Mouse (Mus musculus) gastrocnemius, adult 2 months (tissue): ENCODE data around the gene F13b. TPM values are rescaled to one million over a fixed set of nuclear protein-coding genes. Genes with fewer than 3 reads are reported as not detected.
A peak's percentile ranks its signal among the peaks of the same experiment; 100 is the strongest.

Source experiments
- DNase-seq: peaks from one replicate; pipeline ENCODE4 v3.0.0; 2022
- H3K27ac ChIP-seq: fragments of 200-600 bp; 2 replicates; pipeline ENCODE4 v1.8.1; 2022; ENCODE audit warnings: mild to moderate bottlenecking
- H3K4me3 ChIP-seq: fragments of 200-600 bp; 2 replicates; pipeline ENCODE4 v1.8.1; 2022; ENCODE audit warnings: mild to moderate bottlenecking, moderate library complexity
- CTCF ChIP-seq: fragments of 200-600 bp; IDR thresholded peaks from 2 replicates; pipeline ENCODE4 v1.8.1; 2022; ENCODE audit warnings: antibody characterized with exemption, mild to moderate bottlenecking, moderate library complexity
- intact Hi-C: fragments of 180-260 bp; cut with DNase I; formaldehyde crosslinking; loops from one replicate; pipeline ENCODE4 v1.15.1; 2025
- long read RNA-seq, 2 experiments: library from polyadenylated mRNA; stranded (forward); transcript quantifications; one replicate each; pipeline ENCODE4 v2.0.0; 2021
- total RNA-seq, 2 experiments: library from RNA; stranded (reverse); gene quantifications; 2 replicates each; pipeline ENCODE4 v1.2.3; 2021

Gene F13b
- not detected for total RNA-seq
- long read RNA-seq, experiment 1 = 0 reads
- long read RNA-seq, experiment 2 = 0 reads

DNA sequence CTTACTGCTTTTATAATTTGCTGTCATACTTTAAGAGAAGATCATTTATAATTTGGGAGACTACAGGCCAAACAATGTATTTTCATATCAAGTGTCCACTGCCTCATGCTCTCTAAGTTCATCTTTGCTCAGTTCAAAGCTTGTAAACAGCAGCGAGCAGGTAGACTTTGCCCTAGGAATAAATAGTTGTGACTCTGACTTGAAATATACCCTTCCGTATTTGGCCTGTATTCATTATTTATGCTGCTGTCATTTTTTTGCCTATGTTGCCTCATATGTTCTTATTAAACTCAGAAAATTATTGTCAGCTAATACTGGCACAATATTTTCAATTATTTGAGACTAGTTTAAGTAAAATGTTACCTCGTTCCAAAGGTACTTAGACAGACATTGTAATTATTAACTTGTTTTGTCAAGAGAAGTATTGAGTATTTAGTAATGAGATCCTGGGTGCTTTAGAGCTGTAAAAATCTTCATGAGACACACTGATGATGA is at the start of gene F13b:
F13b (plus strand) TSS at position 445 of the 495 bp plus-strand sequence.
- no peak for DNase-seq
- Histone ChIP-seq H3K27ac (no peak within 1 kb of the TSS), H3K4me3 (no peak within 1 kb of the TSS)
- no peak for TF ChIP-seq CTCF
- intact Hi-C loops = no loop called here

DNA sequence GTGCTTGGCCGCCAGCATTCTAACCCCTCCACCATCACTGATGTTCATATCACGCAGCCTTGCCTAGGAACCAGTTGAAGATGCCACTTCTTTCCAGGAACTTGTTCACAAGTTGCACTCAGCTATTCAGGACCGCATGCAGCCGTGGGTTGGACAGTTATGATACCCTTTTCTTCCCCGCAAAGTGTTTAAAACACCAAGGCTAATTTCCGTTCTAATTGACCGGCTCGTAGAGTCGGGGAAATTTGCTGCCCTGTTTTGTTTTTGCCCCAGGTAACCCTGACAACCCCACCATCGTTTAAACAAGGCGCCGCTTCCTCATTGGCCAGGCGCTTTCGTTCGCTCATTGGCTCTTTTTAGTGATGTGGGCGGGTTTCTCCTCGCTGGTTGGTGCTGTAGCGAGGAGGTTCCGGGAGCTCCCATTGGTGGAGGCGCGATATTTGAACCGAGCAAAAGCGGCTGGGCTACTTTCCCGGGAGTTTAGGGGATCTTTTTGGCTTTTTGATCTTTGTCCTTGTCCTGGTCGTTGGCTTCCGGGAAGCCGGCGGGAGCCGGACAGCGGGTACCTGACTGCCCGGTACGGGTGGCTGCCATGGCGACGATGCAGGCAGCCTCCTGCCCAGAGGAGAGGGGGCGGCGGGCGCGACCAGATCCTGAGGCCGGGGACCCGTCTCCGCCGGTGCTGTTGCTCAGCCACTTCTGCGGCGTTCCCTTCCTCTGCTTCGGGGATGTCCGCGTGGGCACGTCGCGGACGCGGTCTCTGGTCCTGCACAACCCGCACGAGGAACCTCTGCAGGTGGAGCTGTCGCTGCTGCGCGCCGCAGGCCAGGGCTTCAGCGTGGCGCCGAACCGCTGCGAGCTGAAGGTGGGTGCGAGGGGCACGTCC is 46.9 kb upstream of the F13b start, which contains the start of gene Aspm:
Aspm (plus strand) TSS at position 433 of the 886 bp plus-strand sequence.
- TF ChIP-seq CTCF = no peak
- Histone ChIP-seq H3K4me3 (peak within 1 kb of the TSS; percentile 94), H3K27ac (no peak within 1 kb of the TSS)
- peak; percentile 92 for DNase-seq
- intact Hi-C loops = loop anchor here (5.0 kb wide), 1 partner anchor 32 kb away; the partner anchor contains the start of gene Zbtb41

DNA sequence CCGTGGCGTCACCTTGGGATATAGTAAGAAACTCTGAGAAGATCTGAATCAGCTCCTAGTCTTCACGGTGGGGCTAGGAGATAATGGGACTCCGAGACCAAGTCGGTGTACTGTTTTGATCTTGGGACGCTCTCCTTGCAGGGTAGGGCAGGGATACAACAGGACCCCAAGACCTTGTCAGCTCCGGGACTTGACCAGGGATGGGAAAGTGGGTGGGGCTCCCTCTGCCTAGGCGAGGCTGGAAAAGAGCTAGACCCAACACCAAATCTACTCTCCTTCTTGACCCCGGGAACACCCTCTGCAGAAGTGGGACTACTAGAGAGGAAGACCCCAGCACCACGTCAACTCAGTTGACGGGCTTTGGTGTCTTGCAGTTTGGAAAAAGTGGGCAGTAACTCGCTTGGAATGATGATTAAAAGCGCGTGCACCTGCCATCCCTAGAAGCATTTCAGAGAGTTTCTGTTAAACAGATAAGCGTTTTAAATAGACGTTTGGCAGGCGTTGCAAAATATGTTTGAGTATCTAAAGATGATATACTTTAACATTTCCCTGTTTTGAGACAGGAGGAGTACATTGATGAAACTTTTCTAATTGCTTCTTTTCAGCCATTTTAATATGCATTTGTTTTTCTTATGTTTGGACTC is 46.2 kb upstream of the F13b start:
- TF ChIP-seq CTCF = no peak
- intact Hi-C loops = loop anchor here (5.0 kb wide), 1 partner anchor 33 kb away; the partner anchor contains the start of gene Zbtb41
- Histone ChIP-seq H3K27ac (no peak overlapping the region), H3K4me3 (peak overlapping the region; percentile 94)
- no peak for DNase-seq

DNA sequence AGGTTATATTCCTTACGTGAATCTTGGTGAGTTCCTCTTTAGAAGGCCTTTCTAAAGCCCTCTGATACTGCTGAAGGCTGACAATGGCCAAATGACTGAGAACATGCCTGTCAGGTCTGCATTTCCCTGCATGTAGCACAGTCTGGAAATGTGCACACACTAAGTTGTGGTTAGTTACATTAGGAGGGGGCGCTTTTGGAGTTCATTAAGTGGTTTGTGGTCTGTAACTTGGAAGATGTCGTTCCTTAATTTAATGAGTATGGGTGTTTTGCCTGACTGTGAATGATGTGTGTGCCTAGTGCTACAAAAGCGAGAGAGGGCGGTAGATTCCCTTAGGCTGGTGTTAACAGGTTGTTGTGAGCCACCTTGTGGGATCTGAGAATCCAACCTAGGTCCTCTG is 40.7 kb upstream of the F13b start:
- Histone ChIP-seq H3K27ac (no peak overlapping the region), H3K4me3 (no peak overlapping the region)
- no peak for TF ChIP-seq CTCF
- intact Hi-C loops = no loop called here
- no peak for DNase-seq

DNA sequence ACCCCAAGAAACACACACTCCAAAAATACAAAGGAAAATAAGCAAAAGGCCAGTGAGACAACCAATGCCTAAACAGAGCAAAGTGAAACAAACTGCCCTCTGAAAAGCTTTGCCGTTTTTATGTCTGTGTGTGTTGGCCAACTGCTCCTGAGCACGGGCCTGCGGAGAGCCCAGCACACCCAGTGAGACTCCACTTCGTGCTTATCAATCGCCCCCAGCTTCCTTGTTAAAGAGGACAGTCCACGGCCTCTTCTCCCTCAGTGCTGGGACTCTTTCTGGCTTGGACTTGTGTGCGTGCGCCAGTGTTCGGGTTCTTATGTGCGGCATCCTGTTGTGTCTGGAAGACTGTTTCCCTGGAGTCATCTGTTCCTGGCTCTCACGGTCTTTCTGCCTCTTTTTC is 35.6 kb upstream of the F13b start:
- no peak for TF ChIP-seq CTCF
- intact Hi-C loops = no loop called here
- no peak overlapping the region for H3K4me3 ChIP-seq

DNA sequence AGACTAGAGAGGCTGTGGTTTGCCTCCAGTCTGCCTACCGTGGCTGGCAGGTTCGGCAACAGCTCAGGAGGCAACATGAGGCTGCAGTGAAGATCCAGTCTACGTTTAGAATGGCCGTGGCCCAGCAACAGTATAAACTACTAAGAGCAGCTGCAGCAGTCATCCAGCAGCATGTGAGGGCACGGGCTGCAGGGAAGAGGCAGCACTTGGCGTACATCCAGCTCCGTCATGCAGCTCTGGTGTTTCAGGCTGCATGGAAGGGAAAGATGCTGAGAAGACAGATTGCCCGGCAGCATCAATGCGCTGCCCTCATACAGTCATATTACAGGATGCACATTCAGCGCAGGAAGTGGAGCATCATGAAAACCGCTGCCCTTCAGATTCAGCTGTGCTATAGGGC is 22.6 kb upstream of the F13b start:
- intact Hi-C loops = no loop called here

More for the DNA sequence above, 35.6 kb upstream of the F13b start:
- no peak for DNase-seq
- H3K27ac ChIP-seq = no peak overlapping the region

DNA sequence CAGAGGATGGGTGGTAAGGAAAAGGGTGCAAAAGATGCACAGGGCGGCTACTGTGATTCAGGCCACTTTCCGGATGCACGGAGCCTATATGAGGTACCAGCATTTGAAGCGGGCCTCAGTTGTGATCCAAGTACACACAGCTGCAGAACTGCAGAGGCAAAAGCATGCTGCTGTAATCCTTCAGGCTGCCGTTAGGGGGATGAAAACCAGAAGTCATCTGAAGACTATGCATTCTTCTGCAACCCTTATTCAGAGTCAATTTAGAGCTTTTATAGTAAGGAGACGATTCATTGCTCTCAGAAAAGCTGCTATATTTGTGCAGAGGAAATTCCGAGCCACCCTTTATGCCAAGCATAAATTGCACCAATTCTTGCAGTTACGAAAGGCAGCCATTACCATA is 21.3 kb upstream of the F13b start:
- H3K4me3 ChIP-seq = no peak overlapping the region
- no peak for DNase-seq
- intact Hi-C loops = no loop called here
- no peak for TF ChIP-seq CTCF
- no peak overlapping the region for H3K27ac ChIP-seq

More for the DNA sequence above, 22.6 kb upstream of the F13b start:
- H3K27ac ChIP-seq = no peak overlapping the region
- DNase-seq = no peak
- no peak overlapping the region for H3K4me3 ChIP-seq
- no peak for TF ChIP-seq CTCF

DNA sequence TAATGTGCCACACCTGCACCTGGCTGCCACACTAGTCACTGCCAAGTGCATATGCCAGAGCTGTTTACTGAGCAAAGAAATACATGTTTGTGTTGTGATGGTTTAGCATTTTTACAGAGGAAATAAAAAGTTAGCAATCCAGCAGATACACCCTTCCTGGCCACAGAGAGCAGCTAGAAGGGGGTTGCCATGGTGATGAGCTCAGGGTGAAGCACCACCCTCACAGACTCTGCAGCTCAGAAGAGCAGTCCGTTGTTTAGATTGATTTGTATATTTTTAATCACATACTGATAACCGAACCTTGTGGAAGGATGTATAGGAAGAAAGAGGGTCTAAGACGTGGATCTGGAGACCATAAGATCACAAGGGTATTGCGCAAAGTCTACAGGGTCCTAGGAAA is 20.4 kb upstream of the F13b start:
- intact Hi-C loops = no loop called here
- H3K4me3 ChIP-seq = no peak overlapping the region
- no peak overlapping the region for H3K27ac ChIP-seq
- no peak for DNase-seq
- TF ChIP-seq CTCF = no peak

DNA sequence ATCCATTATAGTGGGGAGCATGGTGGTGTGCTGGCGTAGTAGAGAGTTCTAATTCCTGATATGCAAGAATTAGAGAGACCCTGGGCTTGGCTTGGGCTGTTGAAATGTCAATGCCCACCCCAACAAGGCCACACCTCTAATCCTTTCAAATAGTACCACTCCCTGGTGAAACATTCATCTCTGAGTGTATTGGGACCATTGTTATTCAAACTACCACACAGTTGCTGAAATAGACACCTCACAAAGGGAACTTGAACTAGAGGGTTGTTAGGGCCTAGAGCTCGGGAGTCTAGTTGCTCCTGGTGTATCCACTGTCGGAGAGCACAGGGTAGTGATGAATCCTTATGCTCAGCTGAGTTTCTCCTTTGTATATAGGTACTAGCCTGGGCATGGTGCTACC is 6.9 kb upstream of the F13b start:
- Histone ChIP-seq H3K4me3 (no peak overlapping the region), H3K27ac (no peak overlapping the region)
- TF ChIP-seq CTCF = no peak
- no peak for DNase-seq
- intact Hi-C loops = no loop called here

DNA sequence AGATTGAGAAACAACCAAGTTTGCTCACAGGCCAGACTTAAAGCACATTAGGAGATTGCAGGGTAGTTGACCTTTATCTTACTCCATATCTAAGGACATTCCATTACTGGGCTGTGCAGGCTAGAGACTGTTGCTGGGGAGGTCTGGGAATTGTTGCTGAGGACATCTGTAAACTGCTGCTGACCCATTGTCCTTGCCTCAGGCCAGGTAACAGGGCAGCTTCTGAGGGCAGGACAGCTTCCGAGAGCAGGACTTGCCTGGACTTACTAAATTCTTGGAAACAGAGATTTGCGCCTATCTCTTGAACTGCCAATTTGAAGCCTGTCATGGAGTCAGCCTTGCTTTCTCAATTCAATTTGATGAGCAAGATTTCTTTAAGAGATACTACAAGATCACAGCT is 6.1 kb upstream of the F13b start:
- no peak overlapping the region for H3K27ac ChIP-seq
- H3K4me3 ChIP-seq = no peak overlapping the region
- no peak for TF ChIP-seq CTCF
- intact Hi-C loops = no loop called here
- no peak for DNase-seq

DNA sequence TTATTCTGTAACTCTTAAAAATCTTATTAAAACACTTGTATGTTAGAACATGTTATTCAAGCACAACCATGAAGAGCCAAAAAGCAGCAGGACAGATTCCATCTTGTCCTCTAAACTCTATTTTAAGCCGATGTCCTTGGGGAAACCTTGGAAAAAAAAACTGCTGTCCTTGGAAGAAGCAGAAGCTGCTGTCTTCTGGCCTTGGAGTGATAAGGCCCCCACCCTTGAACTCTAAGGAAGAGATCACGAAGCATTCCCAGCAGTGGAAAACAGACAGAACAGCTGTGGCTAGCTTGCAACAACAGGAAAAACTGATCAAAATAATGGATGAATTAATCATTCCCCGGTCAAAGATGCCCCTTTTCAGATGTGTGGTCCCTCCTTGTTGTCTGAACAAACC is 5.3 kb upstream of the F13b start:
- Histone ChIP-seq H3K27ac (no peak overlapping the region), H3K4me3 (no peak overlapping the region)
- intact Hi-C loops = no loop called here
- DNase-seq = no peak
- no peak for TF ChIP-seq CTCF

DNA sequence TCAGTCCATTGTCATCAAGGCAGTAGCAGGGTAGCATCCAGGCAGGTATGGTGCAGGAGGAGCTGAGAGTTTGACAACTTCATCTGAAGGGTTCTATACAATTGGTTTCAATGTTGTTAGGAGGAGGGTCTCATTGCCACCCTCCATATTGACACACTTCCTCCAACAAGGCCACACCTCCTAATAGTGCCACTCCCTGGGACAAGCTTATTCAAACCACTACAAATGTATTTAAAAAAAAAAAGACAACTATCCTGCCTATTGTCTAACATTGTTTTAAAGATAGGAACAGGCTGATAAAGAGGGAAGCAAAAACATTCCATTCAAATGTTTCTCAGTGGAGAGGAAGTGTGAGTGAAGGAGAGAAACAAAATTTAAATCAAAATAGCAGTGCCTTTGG is 1.8 kb upstream of the F13b start:
- no peak overlapping the region for H3K4me3 ChIP-seq
- intact Hi-C loops = no loop called here
- no peak for DNase-seq
- no peak for TF ChIP-seq CTCF
- H3K27ac ChIP-seq = no peak overlapping the region

DNA sequence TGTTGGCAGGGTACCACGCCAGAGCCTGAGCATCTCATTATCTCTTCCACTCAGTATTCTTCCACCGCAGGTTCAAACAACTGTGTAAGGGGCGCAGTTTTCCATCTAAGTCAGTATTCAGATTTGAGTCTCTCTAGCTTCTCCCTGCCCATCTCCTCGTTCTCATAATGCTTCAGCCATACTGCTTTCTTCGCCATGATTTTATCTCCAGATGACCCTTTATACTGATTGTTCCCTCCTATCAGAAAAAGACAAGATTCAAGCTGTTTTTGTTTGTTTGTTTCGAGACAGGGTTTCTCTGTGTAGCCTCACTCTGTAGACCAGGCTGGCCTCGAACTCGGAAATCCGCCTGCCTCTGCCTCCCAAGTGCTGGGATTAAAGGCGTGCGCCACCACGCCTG is 13.1 kb downstream of the F13b start:
- Histone ChIP-seq H3K27ac (no peak overlapping the region), H3K4me3 (no peak overlapping the region)
- no peak for TF ChIP-seq CTCF
- DNase-seq = no peak
- intact Hi-C loops = no loop called here
